Mouse (Mus musculus): ENCODE results near the gene Rftn2.
"Not testable (repeated sequence)": the region's sequence is repeated elsewhere in the genome, so short reads cannot be mapped to it uniquely, and the experiment has no call there.

Gene Rftn2

DNA sequence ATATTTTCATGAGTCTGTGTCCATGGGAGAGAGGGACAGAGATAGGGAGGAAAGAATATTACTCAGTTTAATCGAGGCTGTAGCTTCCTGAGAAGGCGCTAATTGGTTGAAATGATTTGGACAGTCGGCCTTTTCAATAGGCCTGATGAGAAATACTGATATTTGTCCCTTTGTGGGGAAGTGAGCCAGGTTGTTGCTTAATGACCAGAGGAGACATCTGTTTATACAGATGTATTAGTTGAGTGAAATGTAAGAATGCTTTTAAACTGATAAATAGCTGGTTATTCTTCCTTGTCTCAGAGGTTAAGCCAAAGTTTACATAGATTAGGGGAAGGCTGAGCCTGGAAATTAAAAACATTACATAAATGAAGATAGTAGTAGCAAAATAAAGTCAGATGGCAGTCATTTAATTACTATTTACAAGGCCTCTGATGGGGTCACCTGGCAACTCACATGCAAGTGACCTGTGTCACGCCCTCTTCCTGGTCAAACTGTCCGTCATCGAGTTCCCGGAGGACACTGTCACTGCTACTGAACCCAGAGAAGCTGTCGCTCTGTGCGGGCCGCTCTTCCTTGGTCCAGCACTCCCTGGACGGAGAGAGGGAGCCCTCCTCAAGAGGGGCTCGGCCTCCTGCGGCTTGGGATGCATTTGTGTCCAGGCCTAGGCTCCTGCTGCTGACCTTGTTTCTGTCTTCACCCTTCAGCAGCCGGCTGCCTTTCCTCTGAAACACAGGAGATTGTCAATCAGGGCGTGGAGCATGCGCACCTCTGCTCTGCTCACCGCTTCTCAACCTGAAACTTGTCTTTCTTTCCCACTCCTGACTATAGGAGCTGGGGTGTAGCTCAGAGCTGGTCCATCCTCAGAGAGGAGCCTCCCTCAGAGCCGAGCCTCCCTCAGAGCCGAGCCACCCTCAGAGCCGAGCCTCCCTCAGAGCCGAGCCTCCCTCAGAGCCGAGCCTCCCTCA is 54.9 kb downstream of the Rftn2 start:
- DNase-seq (ENCODE audit: low spot score): peak; percentile 12

DNA sequence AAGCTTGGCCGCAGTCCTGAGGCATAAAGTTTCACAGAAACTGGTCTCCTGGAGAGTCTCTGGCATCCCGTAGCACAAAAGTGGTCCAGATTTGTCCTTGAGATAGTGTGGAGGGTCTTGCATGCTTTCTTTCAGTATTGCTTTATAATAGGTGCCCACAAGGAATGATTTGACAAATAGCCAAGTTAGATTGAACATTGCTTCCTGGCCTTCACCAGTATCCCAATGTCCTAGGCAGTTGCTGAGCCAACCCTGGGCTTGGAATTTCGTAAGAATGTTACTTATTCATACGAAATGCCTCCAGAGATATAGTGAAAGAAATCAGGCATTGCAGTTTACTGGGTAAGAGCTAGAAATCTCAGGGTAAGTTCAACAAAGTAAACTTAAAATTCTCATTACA is 58.0 kb downstream of the Rftn2 start:
- DNase-seq (ENCODE audit: low spot score): no peak

DNA sequence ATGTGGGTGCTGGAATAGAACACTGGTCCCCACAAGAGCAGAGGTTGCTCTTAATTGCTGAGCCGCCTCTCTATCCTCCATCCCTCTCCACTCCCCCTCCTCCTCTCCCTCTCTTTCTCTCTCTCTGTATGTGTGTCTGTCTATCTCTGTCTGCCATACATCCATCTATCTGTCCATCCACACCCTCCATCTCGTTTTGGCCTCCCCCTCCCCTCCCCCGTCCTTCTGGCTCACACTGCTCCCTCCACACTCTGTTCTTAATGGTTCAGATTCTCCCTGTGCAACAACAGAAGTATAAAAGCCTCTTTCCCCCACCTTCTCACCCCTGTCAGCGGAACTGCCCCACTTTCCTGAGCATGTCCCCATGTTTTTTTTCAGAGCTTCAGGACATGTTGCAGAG is 59.0 kb downstream of the Rftn2 start:
- DNase-seq (ENCODE audit: low spot score): no peak

DNA sequence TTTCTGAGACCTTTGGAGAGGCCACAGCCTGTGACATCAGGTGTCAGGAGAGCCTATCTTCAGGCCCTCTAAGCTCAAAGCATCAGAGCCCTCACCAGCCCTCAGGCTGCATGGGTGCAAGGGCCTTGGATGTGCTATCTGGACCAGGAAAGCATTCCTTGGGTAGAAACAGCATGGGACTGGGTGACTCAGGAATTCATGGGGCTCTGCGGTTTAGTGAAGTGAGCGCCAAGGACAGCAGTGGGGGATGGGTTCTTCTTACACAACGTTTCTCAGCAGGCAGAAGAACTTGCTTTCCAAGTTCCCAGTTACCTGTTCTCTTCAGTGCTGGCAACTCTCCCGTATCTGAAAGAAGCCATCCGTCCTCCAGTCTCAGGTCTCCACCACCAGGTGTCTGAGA is 62.6 kb downstream of the Rftn2 start:
- no peak for DNase-seq (ENCODE audit: low spot score)

DNA sequence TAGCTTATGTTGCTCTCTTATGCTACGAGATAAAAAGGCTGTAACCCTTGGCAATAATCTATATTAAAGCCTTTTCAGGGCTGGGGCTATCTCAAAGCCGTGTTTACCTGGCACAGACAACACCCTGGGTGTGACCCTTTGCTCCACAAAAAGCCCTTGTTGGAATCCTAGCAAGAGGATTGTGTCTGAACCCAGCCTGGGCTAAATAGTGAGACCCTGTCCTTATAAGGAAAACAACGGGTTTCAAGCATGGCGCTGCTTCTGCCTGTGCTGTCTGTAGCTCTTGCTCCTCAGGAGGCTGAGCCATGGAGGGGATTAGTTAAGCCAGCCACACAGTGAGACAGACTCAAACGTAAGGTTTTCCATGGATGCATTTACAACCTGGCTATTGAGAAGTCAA is 63.8 kb downstream of the Rftn2 start:
- DNase-seq (ENCODE audit: low spot score): no peak

DNA sequence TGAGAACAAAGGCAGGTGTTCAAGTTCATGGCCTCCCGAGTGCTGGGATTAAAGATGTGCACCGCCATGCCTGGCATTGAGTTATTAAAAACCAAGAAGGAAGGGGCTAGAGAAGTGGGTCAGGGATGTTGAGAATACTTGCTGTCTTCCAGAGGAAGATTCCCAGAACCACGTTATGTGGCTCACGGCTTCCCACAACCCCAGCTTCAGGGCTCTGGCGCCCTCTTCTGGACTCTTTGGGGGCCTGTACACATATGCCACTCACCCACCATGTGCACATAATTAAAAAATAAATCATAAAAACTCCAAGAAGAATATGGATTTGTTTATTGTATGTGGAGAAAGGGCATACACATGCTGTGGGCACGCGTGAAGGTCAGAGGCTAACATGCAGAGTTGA is 64.7 kb downstream of the Rftn2 start:
- no peak for DNase-seq (ENCODE audit: low spot score)

DNA sequence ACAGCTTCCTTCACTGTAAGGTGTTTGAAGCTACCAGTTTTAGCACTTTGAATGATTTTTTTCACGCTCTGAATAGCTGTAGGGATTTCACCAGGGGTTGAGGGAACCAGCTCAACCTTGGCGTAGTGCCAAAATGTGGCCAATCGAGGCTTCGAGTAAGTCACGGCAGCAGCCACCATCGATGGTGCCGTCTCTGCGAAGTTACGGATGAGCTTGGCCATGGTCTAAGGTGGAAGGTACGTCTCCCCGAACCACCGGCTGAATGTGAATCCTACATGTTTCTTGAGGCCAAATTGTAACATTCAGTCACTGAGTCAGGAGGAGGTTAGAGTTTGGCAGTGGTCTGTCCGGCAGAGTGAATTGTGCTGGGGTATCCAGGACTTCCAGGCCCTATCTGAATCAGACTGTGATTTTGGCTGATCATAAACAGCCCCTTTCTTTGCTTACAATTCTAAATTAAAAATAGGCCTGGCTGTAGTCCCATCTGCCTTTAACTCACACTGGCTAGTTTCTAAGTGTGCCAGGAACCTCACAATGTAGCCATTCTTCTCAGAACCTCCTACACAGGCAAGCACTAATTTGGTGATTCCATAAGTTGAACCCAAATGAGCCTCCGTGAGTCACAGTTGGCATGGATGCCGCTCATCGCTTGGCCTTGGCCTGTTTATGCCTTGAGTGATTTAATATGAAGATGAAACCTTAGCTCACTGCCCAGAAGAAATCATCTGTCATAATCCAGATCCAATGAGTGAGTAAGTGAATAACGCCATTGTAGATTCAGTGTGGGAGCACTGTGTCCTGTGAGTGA is 65.5 kb downstream of the Rftn2 start:
- DNase-seq (ENCODE audit: low spot score): no peak

DNA sequence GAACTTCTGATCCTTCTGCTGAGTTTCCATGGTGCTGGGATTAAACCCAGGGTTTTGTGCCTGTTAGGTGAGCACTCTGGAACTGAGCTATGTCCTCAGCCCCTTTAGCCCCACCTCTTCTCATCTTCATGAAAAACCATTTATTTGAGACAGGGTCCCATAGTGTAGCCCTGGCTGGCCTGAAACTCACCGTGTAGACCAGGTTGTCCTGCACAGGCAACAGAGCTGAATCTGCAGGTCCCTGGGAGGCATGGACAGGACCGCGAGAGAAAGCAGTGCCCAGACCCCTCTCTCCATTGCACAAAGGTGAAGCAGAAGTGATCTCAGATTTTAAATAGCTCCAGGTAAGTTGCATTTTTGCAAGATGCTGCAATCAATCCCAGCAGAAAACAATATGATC is 66.4 kb downstream of the Rftn2 start:
- DNase-seq (ENCODE audit: low spot score): no peak

DNA sequence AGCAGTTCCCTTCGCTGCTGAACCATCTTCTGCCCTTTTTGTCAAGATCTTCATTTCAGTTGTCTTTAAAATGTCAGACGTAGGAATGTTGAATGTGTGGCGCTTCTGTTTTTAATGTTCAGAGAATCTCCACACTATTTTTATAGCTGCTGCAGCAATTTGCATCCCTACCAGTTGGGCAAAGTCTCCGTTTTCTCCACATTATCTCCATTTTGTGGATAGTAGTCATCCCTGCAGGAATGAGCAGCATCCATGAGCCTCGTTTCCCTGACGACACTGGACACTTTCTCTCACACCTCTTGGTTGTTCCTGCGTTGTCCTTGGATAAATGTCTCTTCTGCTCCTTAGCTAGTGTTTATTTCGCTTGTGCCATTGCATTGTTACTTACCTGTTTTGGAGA is 67.8 kb downstream of the Rftn2 start:
- DNase-seq (ENCODE audit: low spot score): no peak

DNA sequence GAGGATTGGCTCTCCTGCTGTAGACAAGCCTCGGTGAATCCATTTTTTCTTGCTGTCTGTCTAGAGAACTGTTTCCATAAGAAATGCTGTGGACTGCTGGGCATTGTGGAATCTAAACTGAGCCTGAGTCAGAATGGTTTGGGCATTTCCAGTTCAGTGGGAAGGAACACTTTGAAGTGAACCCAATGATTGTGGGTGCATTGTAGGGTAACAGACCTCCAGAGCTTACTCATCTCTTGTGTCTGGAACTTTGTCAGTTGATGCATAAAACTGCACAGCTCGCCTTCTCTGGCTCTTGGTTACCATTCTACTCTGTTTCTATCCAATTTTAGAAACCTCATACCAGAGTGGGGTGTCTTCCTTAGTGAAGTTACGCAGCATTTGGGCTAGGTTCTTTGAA is 68.4 kb downstream of the Rftn2 start:
- no peak for DNase-seq (ENCODE audit: low spot score)

DNA sequence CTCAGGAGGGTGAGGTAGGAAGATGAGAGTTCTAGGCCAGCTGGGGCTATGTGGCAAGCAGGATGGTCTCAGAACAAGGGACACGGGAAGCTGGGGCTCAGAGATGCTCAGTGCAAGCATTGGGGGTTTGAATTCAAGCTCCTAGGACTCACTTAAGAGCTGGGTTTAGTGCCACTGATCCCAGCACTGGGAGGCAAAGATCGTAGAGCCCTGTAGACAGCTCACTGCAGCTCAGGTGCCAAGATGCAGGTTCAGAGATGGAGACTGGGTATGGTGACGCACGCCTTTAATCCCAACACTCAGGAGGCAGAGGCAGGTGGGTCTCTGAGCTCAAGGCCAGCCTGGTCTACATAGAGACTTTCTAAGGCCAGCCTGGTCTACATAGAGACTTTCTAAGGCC is 69.3 kb downstream of the Rftn2 start:
- no peak for DNase-seq (ENCODE audit: low spot score)

DNA sequence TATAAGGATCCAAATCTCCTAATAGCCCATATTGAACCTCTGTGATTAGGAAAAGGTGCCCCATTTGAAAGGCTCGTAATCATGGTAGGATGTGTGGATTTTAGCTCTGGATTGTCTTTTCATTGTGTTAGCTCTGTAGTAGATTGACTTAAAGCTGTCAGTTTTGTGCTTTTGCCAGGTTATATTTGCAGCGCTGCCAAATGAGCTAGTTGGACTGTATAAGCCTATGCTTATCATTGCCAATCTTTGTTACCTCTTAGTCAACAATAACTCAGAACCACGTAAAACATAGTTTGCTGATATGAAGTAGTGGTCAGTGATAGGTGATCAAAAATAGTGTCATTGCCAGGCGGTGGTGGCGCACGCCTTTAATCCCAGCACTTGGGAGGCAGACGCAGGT is 81.0 kb downstream of the Rftn2 start:
- no peak for DNase-seq (ENCODE audit: low spot score)

DNA sequence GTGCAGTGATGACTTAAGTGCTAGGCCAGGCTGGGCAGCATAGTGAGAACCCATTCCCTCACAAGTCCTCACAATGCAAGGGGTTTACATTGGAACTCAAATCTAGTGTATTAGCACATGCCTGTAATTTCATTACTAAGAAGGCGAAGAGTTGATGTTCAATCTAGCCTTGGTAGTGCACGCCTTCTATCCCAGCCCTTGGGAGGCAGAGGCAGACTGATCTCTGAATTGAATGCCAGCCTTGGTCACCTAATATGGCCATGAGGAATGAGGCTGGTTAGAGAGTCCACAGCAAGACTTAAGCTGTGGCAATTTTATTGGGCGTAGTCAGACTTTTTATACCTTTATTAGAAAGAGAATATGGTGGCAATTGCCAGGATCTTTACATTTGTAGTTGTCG is 82.2 kb downstream of the Rftn2 start:
- DNase-seq (ENCODE audit: low spot score): no peak

DNA sequence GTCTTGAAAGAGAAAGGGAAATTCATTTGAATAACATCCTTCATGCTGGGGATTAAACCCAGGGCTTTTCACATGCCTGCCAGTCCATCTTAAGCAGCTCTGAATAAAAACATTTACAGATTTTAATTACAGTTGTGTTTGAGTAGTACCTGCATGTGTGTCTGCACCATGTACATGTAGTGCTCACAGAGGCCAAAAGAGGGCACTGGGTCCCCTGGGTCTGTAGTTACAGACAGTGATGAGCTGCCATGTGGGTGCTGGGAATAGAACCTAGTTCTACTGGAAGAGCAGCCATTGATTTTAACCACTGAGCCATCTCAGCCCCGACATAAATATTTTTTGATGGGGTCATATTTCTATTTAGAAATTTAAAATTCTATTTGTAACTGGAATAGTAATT is 90.7 kb downstream of the Rftn2 start:
- no peak for DNase-seq (ENCODE audit: low spot score)

DNA sequence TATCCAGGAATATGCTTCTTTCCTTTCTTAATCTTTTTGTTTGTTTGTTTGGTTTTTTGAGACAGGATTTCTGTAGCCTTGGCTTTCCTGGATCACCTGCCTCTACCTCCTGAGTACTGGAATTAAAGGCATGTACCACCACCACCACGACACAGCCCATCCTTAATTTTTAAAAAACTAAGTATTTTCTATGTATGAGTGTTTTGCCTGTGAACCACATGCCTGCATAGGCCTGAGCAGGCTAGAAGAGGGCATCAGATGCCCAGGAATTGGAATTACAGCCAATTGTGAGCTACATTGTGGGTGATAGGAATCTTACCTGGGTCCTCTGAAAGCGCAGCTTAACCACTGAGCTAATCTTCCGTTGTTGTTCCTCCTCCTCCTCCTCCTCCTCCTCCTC is 92.3 kb downstream of the Rftn2 start:
- DNase-seq (ENCODE audit: low spot score): no peak

DNA sequence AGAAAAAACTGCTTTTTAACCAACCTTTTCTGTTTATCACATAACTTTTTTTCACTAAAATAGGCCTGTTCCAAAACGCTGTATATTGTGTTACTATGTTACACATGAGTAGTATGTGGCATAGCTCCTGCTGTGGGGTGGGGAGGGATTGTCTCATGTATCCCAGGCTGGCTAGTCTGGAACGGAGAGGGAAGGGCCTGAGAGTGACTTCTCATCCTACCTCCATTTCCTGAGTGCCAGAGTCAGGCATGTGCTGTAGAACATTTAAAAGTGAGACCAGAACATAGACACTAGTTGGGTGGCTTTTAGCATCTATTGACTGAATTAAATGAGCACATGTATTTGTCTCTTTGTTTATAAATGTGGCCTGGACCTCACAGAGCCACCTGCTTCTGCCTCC is 93.4 kb downstream of the Rftn2 start:
- no peak for DNase-seq (ENCODE audit: low spot score)

DNA sequence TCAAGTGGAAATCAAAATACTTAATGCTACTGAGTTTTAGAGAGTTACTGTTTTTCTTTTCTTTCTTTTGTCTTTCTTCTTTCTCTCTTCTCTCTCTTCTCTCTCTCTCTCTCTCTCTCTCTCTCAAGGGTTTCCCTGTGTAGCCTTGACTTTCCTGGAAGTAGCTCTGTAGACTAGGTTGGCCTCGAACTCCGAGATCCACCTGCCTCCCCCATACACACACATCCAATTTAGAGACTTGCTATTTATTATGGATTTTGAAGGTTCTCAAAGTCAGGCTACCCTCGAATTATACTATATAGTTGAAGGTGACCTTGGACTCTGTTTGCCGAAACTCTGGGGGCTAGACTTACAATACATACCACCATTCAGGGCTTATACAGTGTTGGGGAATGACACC is 94.3 kb downstream of the Rftn2 start:
- no peak for DNase-seq (ENCODE audit: low spot score)

DNA sequence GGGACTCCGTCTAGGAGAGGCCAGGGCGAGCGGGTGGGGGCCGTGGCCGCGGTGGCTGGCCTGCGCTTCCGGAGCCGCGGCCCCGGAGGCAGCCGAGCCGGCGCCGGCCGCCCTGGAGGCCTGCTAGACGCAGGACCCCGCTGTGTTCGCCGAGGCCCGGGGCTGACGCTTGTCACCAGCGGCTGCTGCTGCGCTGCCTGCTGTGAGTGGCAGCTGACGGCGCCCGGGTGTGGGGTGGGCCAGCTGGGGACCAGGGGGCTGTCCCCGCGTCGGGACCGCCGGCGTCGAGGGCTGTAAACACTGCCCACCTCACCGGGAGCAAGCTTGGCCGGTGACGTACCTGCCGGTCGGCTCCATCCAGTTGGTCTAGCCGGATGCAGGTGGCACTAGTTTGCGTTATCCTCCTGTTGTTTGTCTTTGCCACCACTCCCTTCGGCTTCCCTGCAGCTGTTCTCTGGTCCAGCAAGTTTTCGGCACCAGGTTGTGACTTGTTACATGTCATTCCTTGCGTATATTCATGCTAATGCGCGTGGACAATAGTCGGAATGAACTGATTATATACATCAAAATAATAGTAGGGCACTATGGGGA is 95.1 kb downstream of the Rftn2 start:
- DNase-seq (ENCODE audit: low spot score): no peak

DNA sequence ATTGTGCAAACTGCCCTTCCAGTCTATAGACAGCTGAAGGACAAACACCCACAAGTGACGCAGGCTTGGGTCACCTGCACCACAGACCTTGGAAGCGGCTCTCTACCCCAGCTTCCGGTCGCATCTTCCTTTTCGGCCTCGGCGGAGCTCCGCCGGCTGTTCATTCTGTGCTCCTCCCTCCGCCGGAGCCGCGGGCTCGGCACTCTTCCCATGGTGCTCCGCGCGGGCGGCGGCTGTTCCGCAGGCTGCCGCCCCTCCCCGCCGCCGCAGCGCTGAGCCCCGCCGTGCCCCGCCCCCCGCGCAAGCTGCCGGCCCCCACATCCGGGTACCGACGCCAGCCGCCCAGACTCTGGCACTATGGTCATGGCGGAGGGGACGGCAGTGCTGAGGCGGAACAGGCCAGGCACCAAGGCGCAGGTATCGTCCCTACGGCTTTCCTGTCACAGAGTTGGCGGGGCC is 95.6 kb downstream of the Rftn2 start, which contains the start of gene Mob4:
Gene Mob4 (plus strand): TSS at position 289 of the 459 bp plus-strand sequence.
- DNase-seq (ENCODE audit: low spot score): peak; percentile 93

DNA sequence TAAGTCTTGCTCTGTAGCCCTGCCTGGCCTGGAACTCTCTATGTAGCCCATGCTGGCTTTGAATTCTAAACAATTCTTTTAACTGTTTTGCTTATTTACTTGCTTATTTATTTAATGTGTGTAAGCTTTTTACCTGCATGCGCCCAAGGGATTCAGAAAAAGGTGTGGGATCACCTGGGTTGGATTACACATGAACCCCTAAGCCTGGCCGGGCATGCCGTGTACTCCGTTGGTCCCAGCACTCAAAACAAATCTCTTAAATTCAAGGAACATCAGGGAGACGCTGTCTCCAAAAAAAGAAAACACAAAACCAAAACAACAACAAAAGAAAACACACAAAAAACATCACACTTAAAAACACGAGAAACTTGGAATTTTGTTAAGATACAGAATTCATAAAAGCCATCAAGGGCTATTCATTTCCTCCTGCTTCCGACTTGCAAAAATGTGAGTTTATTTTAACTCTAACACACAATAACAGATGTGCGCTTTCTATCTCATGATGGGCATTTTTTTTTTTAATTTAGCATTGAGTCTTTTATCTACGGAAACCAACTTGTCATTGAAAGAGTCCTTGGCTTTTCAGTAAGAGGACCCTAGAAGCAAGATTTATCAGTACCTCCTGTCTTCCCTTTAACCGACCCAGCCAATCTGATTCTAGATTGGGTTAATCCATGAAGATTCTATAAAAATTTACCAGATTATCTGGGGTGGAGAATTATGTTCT is 96.2 kb downstream of the Rftn2 start:
- no peak for DNase-seq (ENCODE audit: low spot score)

DNA sequence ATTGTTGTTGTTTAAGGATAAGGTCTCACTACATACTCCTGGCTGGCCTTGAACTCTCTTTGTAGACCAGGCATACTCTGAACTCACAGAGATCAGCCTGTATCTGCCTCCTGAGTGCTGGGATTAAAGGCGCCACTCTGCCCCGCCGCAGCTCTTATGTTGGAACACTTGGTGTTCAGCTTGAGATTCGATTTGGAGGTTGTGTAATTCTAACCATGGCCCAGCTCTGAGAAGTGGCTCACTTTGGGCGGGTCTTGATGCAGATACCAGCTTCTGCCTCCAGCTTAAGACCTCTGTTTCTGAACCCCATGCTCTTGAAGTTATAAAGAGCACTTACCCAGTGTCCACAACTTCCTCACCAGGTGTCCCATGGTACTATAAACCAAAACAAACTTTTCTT is 96.9 kb downstream of the Rftn2 start:
- no peak for DNase-seq (ENCODE audit: low spot score)

DNA sequence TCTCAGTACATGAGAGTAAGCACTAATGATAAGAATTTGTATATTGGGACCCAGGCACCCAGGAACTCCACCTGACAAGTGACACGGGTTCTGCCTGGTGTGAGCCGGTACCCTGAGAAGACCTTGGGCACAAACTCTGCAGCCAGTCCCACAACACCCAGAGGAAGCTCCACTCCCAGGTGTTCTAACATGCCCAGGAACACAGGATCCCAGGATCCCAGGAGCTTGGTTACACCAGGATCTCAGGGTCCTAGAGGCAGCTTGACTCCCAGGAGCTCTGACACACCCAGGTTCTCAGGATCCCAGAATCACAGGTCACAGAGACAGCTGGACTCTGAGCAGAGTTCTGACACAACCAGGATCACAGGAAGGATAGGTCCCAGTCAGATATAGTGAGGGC is 102.4 kb downstream of the Rftn2 start:
- DNase-seq (ENCODE audit: low spot score): not testable (repeated sequence)
